In the genomic region with DNA sequence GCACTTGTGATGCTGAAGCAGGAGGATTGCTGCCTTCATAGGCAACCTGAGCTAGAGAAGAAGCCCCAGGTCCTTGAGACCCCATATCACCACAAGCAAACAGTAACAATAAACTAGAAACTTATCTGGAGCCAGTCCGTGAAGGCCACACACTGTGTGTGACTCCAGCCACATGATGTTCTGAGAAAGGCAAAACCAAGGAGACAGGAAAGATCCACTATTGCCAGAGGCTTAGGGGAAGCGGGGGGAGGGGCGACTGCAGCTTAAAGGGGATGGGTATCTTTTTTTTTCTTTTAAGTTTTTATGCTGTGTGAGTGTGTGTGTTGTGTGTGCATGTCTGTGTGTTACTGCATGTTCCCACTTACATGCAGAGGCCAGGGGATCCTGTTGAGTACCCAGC, we compare ENCODE assay signal across 20 mouse cellular contexts.
DNase-seq lines count a peak whose midpoint lies in the region; ATAC-seq lines count a peak whose summit lies in the region.
"Had no signal": no experiment of that assay in that cellular context is flagged by ENCODE, and none has a peak within 500 bp of the region (broad histone marks: within the 10 kb centered on the region; RNA-seq: fewer than 3 reads in every experiment).

No protein-coding gene starts in this region.

- no peak overlapping the region for H3K4me3 ChIP-seq in kidney, embryonic 14.5 days (ENCODE audit: low read length)
- H3K4me3 ChIP-seq: embryonic facial prominence, embryonic 15.5 days; heart, embryonic 15.5 days; midbrain, embryonic 10.5 days had no signal

- no peaks in the 10 kb centered on the region for H3K36me3 ChIP-seq in kidney, embryonic 14.5 days (ENCODE audit: control insufficient read depth, insufficient read depth, low read length)
- H3K36me3 ChIP-seq: embryonic facial prominence, embryonic 15.5 days; heart, embryonic 15.5 days; midbrain, embryonic 10.5 days had no signal

- H3K4me2 ChIP-seq in kidney, embryonic 14.5 days (replicated peaks; ENCODE audit: low read depth, low read length) = no peak overlapping the region
- H3K4me2 ChIP-seq: embryonic facial prominence, embryonic 15.5 days; heart, embryonic 15.5 days; liver, embryonic 11.5 days had no signal

- no peak overlapping the region for H3K27ac ChIP-seq in kidney, embryonic 14.5 days (ENCODE audit: low read depth, low read length)
- H3K27ac ChIP-seq: embryonic facial prominence, embryonic 15.5 days; midbrain, embryonic 10.5 days had no signal

- peak; percentile 37 to 40 for DNase-seq in cerebellum, postnatal 10 days
- DNase-seq in kidney, postnatal 4 days = peak; percentile 50 to 54
- peak; percentile 49 for DNase-seq in ovary, postnatal 36 days (ENCODE audit: low spot score)
- no peak for DNase-seq in ovary, postnatal 10 days (ENCODE audit: low spot score)
- DNase-seq in testis, postnatal 10 days (ENCODE audit: low spot score) = peak; percentile 71
- DNase-seq in right cerebral cortex, postnatal 25 days = no peak
- DNase-seq: cerebellum, adult 18-20 months; cerebellum, postnatal 36 days; kidney, adult 11 months; kidney, postnatal 25 days; layer of hippocampus, adult 9-11 months; right cerebral cortex, adult 18-20 months had no signal

- H3K9ac ChIP-seq in kidney, embryonic 14.5 days (ENCODE audit: low read depth, low read length) = no peak overlapping the region
- H3K9ac ChIP-seq: embryonic facial prominence, embryonic 15.5 days; heart, embryonic 15.5 days had no signal

- 78% methylated on average over 3 of the region's 3 CpGs for WGBS in kidney, embryonic 14.5 days

- H3K4me1 ChIP-seq in kidney, embryonic 14.5 days (ENCODE audit: control insufficient read depth, insufficient read depth, low read length) = peaks cover 52% of the 10 kb centered on the region

- ATAC-seq in cerebellum, adult (ENCODE audit: insufficient number of reproducible peaks, low FRiP score, low TSS enrichment) = no peak
- ATAC-seq in kidney, embryonic 14.5 days (ENCODE audit: low FRiP score, low TSS enrichment) = no peak
- ATAC-seq: forebrain, embryonic 16.5 days; hindbrain, embryonic 16.5 days had no signal

- no peaks in the 10 kb centered on the region for H3K27me3 ChIP-seq in kidney, embryonic 14.5 days (ENCODE audit: control insufficient read depth, insufficient read depth, low read length)
- H3K27me3 ChIP-seq: embryonic facial prominence, embryonic 15.5 days; heart, embryonic 15.5 days had no signal

- no peaks in the 10 kb centered on the region for H3K9me3 ChIP-seq in kidney, embryonic 14.5 days (ENCODE audit: control insufficient read depth, low read length)
- H3K9me3 ChIP-seq: embryonic facial prominence, embryonic 15.5 days; heart, embryonic 15.5 days; midbrain, embryonic 10.5 days had no signal

Comparison
In these comparisons a context has a peak if more than half of its experiments do, and no peak if none do; other contexts are left out.
1. DNase-seq: peak in cerebellum, postnatal 10 days (2 of 2), kidney, postnatal 4 days (2 of 2), ovary, postnatal 36 days (single experiment) and testis, postnatal 10 days (single experiment); none in ovary, postnatal 10 days (single experiment) and right cerebral cortex, postnatal 25 days (single experiment).